Mouse (Mus musculus): ENCODE measurements around the gene Mpeg1. TPM values are rescaled to one million over a fixed set of nuclear protein-coding genes. Genes with fewer than 3 reads are reported as not detected.

Mpeg1 gene
- total and polyA plus RNA-seq, 3 experiments = 43.8 to 270 (median 68.0) TPM

GRCm38 (mm10) chr19:12460282-12461249, at the start of gene Mpeg1 (continued):
- peak; percentile 67 for TF ChIP-seq ZMIZ1 (IDR thresholded peaks at IDR 0.05; ENCODE audit: low read depth, low read length)

DNA sequence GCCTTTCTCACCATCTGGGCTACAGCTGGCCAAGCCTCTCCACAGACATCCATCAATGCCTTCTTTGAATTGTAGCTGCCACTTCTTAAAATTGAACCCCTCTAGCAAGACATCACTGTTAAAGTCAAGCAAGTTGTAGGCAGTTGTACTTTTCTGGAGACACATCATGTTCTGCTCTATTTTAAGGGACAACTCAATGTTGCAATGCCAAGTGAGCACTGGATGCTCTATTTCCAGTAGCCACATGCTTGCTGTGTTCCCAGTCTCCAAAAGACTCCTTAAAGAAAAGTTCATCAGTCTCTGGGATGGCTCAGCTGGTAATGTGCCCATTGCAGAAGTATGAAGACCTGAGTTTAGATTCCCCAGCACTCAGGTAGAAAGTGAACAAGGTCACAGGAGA, 46.8 kb upstream of the Mpeg1 start:
- no peaks in the 10 kb centered on the region for H3K9me3 ChIP-seq (replicated peaks; ENCODE audit: low read length)
- in situ Hi-C loops (cut with MboI; ENCODE audit: low pct_ligation_motif_present, low pct_unique_long_range_greater_than_20kb, low sequenced_read_pairs) = no loop called here

DNA sequence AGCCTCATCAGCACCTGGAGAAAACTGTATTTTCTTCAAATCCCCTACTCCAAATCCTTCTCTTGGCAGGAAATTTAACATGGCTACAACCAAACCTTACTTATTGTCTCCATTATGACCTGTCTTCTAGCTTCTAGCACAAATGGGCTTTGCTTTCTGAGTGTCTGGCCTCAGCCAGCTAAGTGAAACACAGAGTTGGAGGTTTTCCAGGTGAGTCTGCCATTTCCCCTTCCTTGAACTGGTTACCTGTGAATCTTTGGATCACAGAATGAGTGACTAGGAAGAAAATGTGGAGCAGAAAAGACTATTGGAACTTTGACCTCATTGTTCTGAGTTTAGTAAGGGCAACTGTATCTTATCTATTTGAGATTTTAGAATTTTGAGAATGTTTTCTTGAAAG, 43.2 kb upstream of the Mpeg1 start, which contains the start of gene Olfr1441:
Gene Olfr1441 (plus strand): TSS at position 73 of the 400 bp plus-strand sequence.
- no peaks in the 10 kb centered on the region for H3K4me1 ChIP-seq (ENCODE audit: control insufficient read depth in 1 of 2, insufficient read depth in 2 of 2)
- in situ Hi-C loops (cut with MboI; ENCODE audit: low pct_ligation_motif_present, low pct_unique_long_range_greater_than_20kb, low sequenced_read_pairs) = no loop called here
- no peaks in the 10 kb centered on the region for H3K79me2 ChIP-seq (replicated peaks; ENCODE audit: control insufficient read depth, extremely low read depth, insufficient read depth, poor library complexity, severe bottlenecking)
- H3K27me3 ChIP-seq (replicated peaks) = no peaks in the 10 kb centered on the region
- no peaks in the 10 kb centered on the region for H3K36me3 ChIP-seq (replicated peaks in 1 of 2; ENCODE audit: control insufficient read depth in 1 of 2, insufficient read depth in 1 of 2, low read length in 1 of 2)
- H3K9ac ChIP-seq (ENCODE audit: insufficient read depth, low read depth) = no peak within 1 kb of the TSS
- no peak within 1 kb of the TSS for H3K4me2 ChIP-seq (ENCODE audit: insufficient read depth, low read depth, poor library complexity, severe bottlenecking)
- no peaks in the 10 kb centered on the region for H3K9me3 ChIP-seq (replicated peaks; ENCODE audit: low read length)
- no peak within 1 kb of the TSS for H3K27ac ChIP-seq (ENCODE audit: insufficient read depth, low read depth)
- no peak within 1 kb of the TSS for H3K4me3 ChIP-seq (replicated peaks in 1 of 3; ENCODE audit: low read depth in 2 of 3, low read length in 2 of 3, poor library complexity in 1 of 3)
- TF ChIP-seq MYC (IDR thresholded peaks at IDR 0.05; ENCODE audit: low read depth, low read length) = no peak
- no peak for TF ChIP-seq ZC3H11A (IDR thresholded peaks at IDR 0.05; ENCODE audit: low read depth, low read length)
- TF ChIP-seq EP300 (IDR thresholded peaks at IDR 0.05; ENCODE audit: low read length) = no peak
- TF ChIP-seq TCF12 (IDR thresholded peaks at IDR 0.05; ENCODE audit: low read depth, low read length) = no peak
- DNase-seq (ENCODE audit: extremely low read depth) = no peak
- dilution Hi-C loops (cut with MboI; ENCODE audit: extremely low pct_ligation_motif_present, extremely low pct_unique_long_range_greater_than_20kb, low sequenced_read_pairs) = no loop called here

More for the DNA sequence above, 46.8 kb upstream of the Mpeg1 start:
- H3K9ac ChIP-seq (ENCODE audit: insufficient read depth, low read depth) = no peak overlapping the region
- H3K27me3 ChIP-seq (replicated peaks) = no peaks in the 10 kb centered on the region
- H3K4me3 ChIP-seq (replicated peaks in 1 of 3; ENCODE audit: low read depth in 2 of 3, low read length in 2 of 3, poor library complexity in 1 of 3) = no peak overlapping the region
- DNase-seq (ENCODE audit: extremely low read depth) = no peak
- H3K79me2 ChIP-seq (replicated peaks; ENCODE audit: control insufficient read depth, extremely low read depth, insufficient read depth, poor library complexity, severe bottlenecking) = no peaks in the 10 kb centered on the region
- H3K36me3 ChIP-seq (replicated peaks in 1 of 2; ENCODE audit: control insufficient read depth in 1 of 2, insufficient read depth in 1 of 2, low read length in 1 of 2) = no peaks in the 10 kb centered on the region
- dilution Hi-C loops (cut with MboI; ENCODE audit: extremely low pct_ligation_motif_present, extremely low pct_unique_long_range_greater_than_20kb, low sequenced_read_pairs) = no loop called here
- no peaks in the 10 kb centered on the region for H3K4me1 ChIP-seq (ENCODE audit: control insufficient read depth in 1 of 2, insufficient read depth in 2 of 2)
- TF ChIP-seq UBTF (IDR thresholded peaks at IDR 0.05; ENCODE audit: low read depth, low read length) = no peak
- TF ChIP-seq ZMIZ1 (IDR thresholded peaks at IDR 0.05; ENCODE audit: low read depth, low read length) = no peak
- TF ChIP-seq MAFK (IDR thresholded peaks at IDR 0.05; ENCODE audit: insufficient replicate concordance, low read length) = no peak
- TF ChIP-seq ZC3H11A (IDR thresholded peaks at IDR 0.05; ENCODE audit: low read depth, low read length) = no peak
- no peak for TF ChIP-seq TBP (conservative IDR thresholded peaks at IDR 0.05; ENCODE audit: low read depth, low read length)
- TF ChIP-seq USF1 (IDR thresholded peaks at IDR 0.05; ENCODE audit: low read depth, low read length) = no peak
- TF ChIP-seq CTCF (conservative IDR thresholded peaks at IDR 0.05 in 1 of 2, IDR thresholded peaks at IDR 0.05 in 1 of 2; ENCODE audit: low read depth in 2 of 2, low read length in 2 of 2) = no peak
- no peak for TF ChIP-seq BHLHE40 (IDR thresholded peaks at IDR 0.05; ENCODE audit: low read depth, low read length)
- TF ChIP-seq USF2 (conservative IDR thresholded peaks at IDR 0.05; ENCODE audit: low read depth, low read length) = no peak
- TF ChIP-seq EP300 (IDR thresholded peaks at IDR 0.05; ENCODE audit: low read length) = no peak
- TF ChIP-seq IRF4 (IDR thresholded peaks at IDR 0.05; ENCODE audit: low read depth, low read length) = no peak
- TF ChIP-seq MEF2A (IDR thresholded peaks at IDR 0.05; ENCODE audit: borderline replicate concordance, low read depth, low read length) = no peak
- TF ChIP-seq SMC3 (IDR thresholded peaks at IDR 0.05; ENCODE audit: low read depth, low read length) = no peak
- no peak for TF ChIP-seq MYC (IDR thresholded peaks at IDR 0.05; ENCODE audit: low read depth, low read length)
- TF ChIP-seq RAD21 (IDR thresholded peaks at IDR 0.05; ENCODE audit: low read depth, low read length) = no peak
- TF ChIP-seq ZNF384 (IDR thresholded peaks at IDR 0.05; ENCODE audit: low read depth, low read length) = no peak
- no peak for TF ChIP-seq KAT2A (IDR thresholded peaks at IDR 0.05; ENCODE audit: insufficient replicate concordance, low read length)
- no peak for TF ChIP-seq POLR2AphosphoS2 (IDR thresholded peaks at IDR 0.05; ENCODE audit: low read depth, low read length)
- no peak for TF ChIP-seq POLR2A (IDR thresholded peaks at IDR 0.05; ENCODE audit: low read depth, low read length)
- H3K4me2 ChIP-seq (ENCODE audit: insufficient read depth, low read depth, poor library complexity, severe bottlenecking) = no peak overlapping the region
- H3K27ac ChIP-seq (ENCODE audit: insufficient read depth, low read depth) = no peak overlapping the region
